Mouse (Mus musculus) megakaryocyte, embryonic 14.5 days (primary cell): Measurements from ENCODE around the gene Nemf. TPM values are rescaled to one million over a fixed set of nuclear protein-coding genes. Genes with fewer than 3 reads are reported as not detected.
"Not testable (repeated sequence)": the region's sequence is repeated elsewhere in the genome, so short reads cannot be mapped to it uniquely, and the experiment has no call there.

Experiments used
- H3K27me3 ChIP-seq: replicated peaks from 2 replicates; pipeline ENCODE3; 2012; ENCODE audit warnings: inconsistent platforms
- H3K36me3 ChIP-seq: replicated peaks from 2 replicates; pipeline ENCODE3; 2012; ENCODE audit warnings: low read length, inconsistent platforms, mixed read lengths
- H3K4me1 ChIP-seq: 2 replicates; pipeline ENCODE4 v1.6.1; 2012; ENCODE audit warnings: inconsistent platforms
- H3K4me3 ChIP-seq: replicated peaks from 2 replicates; pipeline ENCODE3; 2012; ENCODE audit warnings: moderate library complexity, mild to moderate bottlenecking, inconsistent platforms
- H3K9me3 ChIP-seq: 2 replicates; pipeline ENCODE4 v1.6.1; 2012; ENCODE audit warnings: inconsistent platforms
- FLI1 ChIP-seq: IDR thresholded peaks from 2 replicates; pipeline ENCODE4 v1.6.1; 2012; ENCODE audit warnings: low read length, inconsistent platforms, mixed read lengths
- GATA1 ChIP-seq: IDR thresholded peaks from 3 replicates; pipeline ENCODE4 v1.6.1; 2012; ENCODE audit warnings: mixed read lengths, low read length, inconsistent platforms, borderline replicate concordance
- polyA plus RNA-seq: library from polyadenylated mRNA; stranded (reverse); fragments of >175 nt; gene quantifications from 2 replicates; pipeline ENCODE4 v1.2.3, GENCODE M21; 2012; ENCODE audit warnings: low replicate concordance; ENCODE audit not compliant: insufficient read depth

The Nemf gene
- polyA plus RNA-seq, 1 experiment, result 1.4 TPM

DNA sequence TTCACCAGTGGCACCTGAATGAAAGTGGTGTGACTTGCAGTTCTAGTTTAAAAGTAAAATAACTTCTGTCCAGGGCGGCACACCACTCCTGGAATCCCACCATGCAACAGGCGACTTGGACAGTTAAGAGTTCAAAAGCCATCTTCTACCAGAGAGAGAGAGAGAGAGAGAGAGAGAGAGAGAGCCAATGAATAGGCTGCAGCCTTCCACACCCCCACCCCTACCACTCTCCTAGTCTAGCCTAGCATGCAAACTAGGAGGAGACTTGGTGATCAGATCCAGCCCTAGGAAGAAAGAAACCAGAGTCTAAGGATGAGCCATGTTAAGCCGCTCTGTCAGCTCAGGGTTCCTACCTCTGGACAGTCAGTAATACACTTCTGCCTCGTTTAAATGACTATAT, 5.4 kb upstream of the Nemf start:
- H3K9me3 ChIP-seq, result no peaks in the 10 kb centered on the region
- peaks cover 25% of the 10 kb centered on the region for H3K4me1 ChIP-seq
- H3K27me3 ChIP-seq, result no peaks in the 10 kb centered on the region
- H3K4me3 ChIP-seq, result peak overlapping the region; percentile 93
- TF ChIP-seq GATA1 (no peak), FLI1 (no peak)
- H3K36me3 ChIP-seq, result no peaks in the 10 kb centered on the region

DNA sequence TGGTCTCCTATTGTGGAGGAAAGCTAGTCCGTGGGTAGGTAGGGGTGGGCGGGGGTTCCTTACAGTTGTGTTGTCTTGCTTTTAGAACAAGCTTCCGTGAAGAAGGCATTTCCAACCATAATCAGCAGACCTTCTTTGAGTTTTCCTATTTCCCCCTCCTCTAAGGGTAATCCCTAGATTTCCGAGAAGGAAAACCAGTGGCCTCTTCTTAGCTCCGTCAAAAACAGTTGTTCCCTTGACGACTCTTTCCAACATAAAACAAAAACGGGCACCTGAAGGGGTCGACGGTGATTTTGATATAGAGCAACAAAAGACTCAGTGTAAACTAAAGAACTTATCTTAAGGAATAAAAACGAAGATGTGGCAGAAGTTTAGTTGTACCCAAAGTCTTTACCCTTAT, 5.0 kb upstream of the Nemf start:
- Histone ChIP-seq H3K4me1 (peaks cover 24% of the 10 kb centered on the region), H3K9me3 (no peaks in the 10 kb centered on the region), H3K36me3 (no peaks in the 10 kb centered on the region), H3K27me3 (no peaks in the 10 kb centered on the region), H3K4me3 (peak overlapping the region; percentile 93)
- TF ChIP-seq FLI1 (no peak), GATA1 (no peak)

DNA sequence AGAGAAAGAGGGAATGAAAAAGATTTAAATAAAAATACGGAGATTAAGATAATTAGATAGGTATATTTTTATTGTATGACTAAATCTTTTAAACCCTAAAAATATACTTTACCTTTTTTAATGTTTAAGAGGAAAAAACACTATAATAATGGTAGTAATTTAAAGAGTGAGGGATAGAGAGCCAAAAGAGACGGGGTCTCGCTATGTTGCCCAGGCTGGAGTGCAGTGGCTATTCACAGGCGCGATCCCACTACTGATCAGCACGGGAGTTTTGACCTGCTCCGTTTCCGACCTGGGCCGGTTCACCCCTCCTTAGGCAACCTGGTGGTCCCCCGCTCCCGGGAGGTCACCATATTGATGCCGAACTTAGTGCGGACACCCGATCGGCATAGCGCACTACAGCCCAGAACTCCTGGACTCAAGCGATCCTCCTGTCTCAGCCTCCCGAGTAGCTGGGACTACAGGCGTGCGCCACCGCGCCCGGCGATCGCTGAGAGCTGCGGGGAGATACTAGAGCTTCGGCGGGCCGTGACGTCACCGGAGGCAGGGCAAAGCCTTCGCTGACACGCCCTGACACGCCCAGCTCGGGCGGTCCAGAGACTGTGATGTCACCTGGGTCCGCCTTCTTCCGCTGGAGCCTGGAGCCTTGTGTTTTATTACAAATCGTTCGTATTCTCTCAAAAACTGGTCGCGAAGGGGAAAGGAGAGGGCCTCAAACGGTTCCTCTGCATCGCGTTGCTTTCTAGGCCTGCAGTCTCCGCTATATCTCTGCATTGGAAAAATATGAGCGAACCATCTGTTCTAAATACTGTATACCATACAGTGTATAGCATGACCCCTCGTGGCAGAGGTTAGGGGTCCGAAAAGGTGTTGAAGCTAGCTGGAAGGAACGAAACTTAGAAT, 4.3 kb upstream of the Nemf start:
- not testable (repeated sequence) for H3K9me3 ChIP-seq, H3K27me3 ChIP-seq, H3K36me3 ChIP-seq
- H3K4me1 ChIP-seq, result peaks cover 24% of the 10 kb centered on the region
- peak overlapping the region; percentile 93 for H3K4me3 ChIP-seq

DNA sequence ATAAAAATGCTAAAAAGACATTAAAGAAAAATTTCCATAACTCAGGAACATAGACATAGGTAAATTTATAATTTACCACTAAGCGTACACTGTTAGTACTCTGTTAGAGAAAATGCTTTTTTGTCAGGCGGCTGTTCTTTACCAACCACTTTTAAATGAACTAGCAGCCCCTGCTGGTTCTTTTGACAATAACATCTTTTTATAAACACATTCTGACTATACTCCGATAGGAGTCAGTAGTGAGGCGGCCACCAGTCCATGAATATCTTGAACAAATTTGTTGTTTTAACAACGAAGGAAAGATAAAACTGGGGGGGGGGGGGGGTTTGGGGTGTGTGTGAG, 3.7 kb upstream of the Nemf start:
- Histone ChIP-seq H3K36me3 (no peaks in the 10 kb centered on the region), H3K27me3 (no peaks in the 10 kb centered on the region), H3K4me3 (no peak overlapping the region), H3K9me3 (no peaks in the 10 kb centered on the region), H3K4me1 (peaks cover 21% of the 10 kb centered on the region)
- no peak for TF ChIP-seq GATA1
- TF ChIP-seq FLI1, result no peak

DNA sequence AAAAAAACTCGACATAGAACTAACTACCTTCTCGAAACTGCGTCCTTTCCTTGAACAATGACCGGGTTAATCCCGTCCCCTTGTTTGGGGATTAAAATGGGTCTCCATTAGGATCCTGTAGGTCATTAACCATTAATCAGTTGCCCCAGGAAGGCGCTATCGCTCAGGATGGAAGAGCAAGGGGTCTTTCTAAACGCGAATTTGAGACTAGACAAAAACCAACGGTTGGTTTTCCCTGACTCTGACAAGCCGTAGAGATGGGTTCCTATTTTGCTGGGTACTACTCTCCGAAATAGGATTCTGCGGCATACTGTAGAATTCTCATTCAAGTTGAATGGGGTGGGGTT, 308 bp upstream of the Nemf start:
- Histone ChIP-seq H3K4me3 (peak overlapping the region; percentile 100), H3K36me3 (peaks cover 29% of the 10 kb centered on the region), H3K9me3 (no peaks in the 10 kb centered on the region), H3K4me1 (peaks cover 5% of the 10 kb centered on the region), H3K27me3 (no peaks in the 10 kb centered on the region)
- TF ChIP-seq GATA1 (no peak), FLI1 (no peak)

DNA sequence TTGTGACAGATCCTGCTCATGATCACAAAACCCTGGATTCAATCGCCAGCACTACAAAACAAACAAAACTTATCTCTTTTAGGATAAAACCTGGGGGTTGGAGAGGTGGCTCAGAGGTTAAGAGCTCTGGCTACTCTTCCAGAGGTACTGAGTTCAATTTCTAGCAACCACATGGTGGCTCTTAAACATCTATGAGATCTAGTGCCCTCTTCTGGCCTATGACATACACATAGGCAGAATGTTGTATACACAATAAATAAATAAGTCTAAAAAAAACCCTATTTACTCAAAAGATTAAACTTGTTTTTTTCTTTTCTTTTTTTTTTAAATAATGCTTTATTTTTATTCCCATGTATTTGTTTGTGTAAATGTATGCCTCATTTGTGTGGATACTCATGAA, 5.3 kb downstream of the Nemf start:
- Histone ChIP-seq H3K9me3 (no peaks in the 10 kb centered on the region), H3K4me3 (no peak overlapping the region), H3K27me3 (no peaks in the 10 kb centered on the region), H3K36me3 (peaks cover 75% of the 10 kb centered on the region), H3K4me1 (peaks cover 5% of the 10 kb centered on the region; the same call in 1 of the 2 replicates)
- TF ChIP-seq GATA1 (no peak), FLI1 (no peak)

DNA sequence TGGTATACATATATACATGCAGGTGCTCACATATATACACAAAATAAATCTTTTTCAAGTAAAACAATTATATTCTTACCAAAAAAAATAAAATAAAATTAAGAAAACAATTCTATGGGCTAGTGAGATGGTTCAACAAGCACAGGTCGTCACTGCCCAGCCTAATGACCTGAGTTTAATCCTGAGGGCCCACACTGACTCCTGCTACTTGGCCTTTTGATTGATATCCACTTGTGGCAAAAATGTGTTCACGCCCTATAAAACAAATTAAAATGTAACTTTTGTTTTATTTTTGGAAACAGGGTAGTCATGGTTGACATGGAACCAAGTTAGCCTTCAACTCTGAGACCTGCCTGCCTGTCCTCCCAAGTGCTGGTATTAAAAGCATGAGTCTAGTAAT, 7.0 kb downstream of the Nemf start:
- Histone ChIP-seq H3K36me3 (peaks cover 84% of the 10 kb centered on the region), H3K4me1 (no peaks in the 10 kb centered on the region; the same call in 1 of the 2 replicates), H3K27me3 (no peaks in the 10 kb centered on the region), H3K4me3 (no peak overlapping the region), H3K9me3 (no peaks in the 10 kb centered on the region)
- TF ChIP-seq GATA1 (no peak), FLI1 (no peak)

DNA sequence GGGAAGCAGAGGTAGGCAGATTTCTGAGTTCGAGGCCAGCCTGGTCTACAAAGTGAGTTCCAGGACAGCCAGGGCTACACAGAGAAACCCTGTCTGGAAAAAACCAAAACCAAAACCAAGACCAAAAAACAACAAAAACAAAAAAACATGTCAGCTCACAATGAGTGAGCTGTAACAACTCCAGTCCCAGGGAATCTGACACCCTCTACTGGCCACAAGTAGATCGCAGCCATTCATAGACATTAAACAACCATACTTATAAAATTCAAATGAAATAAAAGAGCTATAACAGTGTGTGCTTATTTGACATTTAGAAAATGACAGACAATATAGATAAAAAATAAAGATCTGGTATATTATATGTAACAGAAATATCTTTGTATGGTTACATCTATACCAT, 23.4 kb downstream of the Nemf start:
- no peaks in the 10 kb centered on the region for H3K9me3 ChIP-seq
- TF ChIP-seq FLI1, result no peak
- TF ChIP-seq GATA1, result no peak
- no peak overlapping the region for H3K4me3 ChIP-seq
- peaks cover 93% of the 10 kb centered on the region for H3K36me3 ChIP-seq
- peaks cover 13% of the 10 kb centered on the region for H3K4me1 ChIP-seq
- no peaks in the 10 kb centered on the region for H3K27me3 ChIP-seq

DNA sequence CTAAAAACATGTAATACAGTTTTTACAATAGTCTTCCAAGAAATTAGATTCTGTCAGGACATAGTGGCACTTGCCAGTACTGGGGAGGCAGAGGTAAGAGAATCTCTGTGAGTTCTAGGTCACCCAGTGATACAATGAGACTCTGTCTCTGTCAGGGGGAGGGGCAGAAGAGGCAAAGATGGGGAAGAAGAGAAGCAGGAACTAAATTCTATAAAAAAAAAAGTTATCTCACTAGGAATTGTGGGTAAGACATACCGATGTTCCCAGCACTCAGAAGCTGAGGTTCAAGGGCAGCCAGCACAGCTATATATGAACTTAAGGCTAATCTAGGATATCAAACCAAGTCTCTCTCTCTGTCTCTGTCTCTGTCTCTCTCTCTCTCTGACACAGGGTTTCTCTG, 24.8 kb downstream of the Nemf start:
- TF ChIP-seq FLI1 (no peak), GATA1 (no peak)

DNA sequence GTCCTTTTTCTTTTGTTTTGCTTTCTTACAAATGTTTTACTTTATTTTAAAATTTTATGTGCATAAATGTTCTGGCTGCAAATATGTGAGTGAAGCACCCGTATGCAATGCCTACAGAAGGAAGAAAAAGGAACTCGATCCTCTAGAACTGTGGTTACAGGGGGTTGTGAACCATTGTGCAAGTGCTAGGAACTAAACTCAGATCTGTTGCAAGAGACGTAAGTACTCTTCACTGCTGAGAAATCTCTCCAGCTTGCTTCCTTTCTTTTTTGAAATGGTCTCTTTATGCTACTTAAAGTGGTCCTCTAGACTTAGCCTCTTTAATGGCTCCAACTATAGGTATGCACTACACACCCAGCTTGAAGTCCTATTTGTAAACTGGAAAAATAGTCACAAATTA, 25.8 kb downstream of the Nemf start:
- Histone ChIP-seq H3K36me3 (peaks cover 88% of the 10 kb centered on the region), H3K4me1 (peaks cover 13% of the 10 kb centered on the region), H3K9me3 (no peaks in the 10 kb centered on the region), H3K4me3 (no peak overlapping the region), H3K27me3 (no peaks in the 10 kb centered on the region)
- no peak for TF ChIP-seq GATA1
- no peak for TF ChIP-seq FLI1

More for the DNA sequence above, 24.8 kb downstream of the Nemf start:
- Histone ChIP-seq H3K27me3 (no peaks in the 10 kb centered on the region), H3K9me3 (no peaks in the 10 kb centered on the region), H3K36me3 (peaks cover 90% of the 10 kb centered on the region), H3K4me3 (no peak overlapping the region), H3K4me1 (peaks cover 13% of the 10 kb centered on the region)

DNA sequence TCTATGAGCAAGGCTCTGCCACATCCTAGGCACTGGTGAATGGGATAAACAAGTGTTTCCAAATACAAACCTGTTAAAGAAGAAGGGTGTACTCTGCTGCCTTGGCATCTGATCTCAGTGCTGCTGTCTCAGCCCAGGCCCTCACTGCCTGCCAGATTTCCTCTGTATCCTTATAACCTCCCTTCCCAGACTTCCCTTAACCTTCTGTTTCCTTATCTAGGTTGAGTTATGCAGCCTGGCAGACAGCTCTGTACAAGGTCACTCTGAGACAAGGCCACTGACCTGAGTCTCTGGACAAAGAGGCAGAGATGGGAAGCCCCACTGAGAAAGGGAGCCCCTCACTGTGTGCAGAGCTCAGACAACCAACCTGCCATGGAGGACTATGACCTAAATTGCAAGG, 38.5 kb downstream of the Nemf start:
- Histone ChIP-seq H3K9me3 (no peaks in the 10 kb centered on the region), H3K36me3 (peaks cover 92% of the 10 kb centered on the region), H3K4me3 (no peak overlapping the region), H3K27me3 (no peaks in the 10 kb centered on the region), H3K4me1 (peaks cover 4% of the 10 kb centered on the region; the same call in 1 of the 2 replicates)
- TF ChIP-seq GATA1 (no peak), FLI1 (no peak)
